Mouse (Mus musculus): ENCODE measurements at regions not wholly inside any gene's neighbourhood (a gene's known extent, or its start where the extent isn't known, plus 50 kb on each side); places are given as distances from the start of the nearest gene placed in this dataset.

- no peak for TF ChIP-seq CTCF (IDR thresholded peaks at IDR 0.05; ENCODE audit: low read depth, low read length)
- no peak for TF ChIP-seq POLR2A (IDR thresholded peaks at IDR 0.05; ENCODE audit: borderline replicate concordance, low read depth, low read length)
These were observed 150.1 kb upstream of the Tmprss15 start for GRCm38 (mm10) chr16:79240857-79241491.
